13 mouse cellular contexts compared by ENCODE assay signal in the genomic region with DNA sequence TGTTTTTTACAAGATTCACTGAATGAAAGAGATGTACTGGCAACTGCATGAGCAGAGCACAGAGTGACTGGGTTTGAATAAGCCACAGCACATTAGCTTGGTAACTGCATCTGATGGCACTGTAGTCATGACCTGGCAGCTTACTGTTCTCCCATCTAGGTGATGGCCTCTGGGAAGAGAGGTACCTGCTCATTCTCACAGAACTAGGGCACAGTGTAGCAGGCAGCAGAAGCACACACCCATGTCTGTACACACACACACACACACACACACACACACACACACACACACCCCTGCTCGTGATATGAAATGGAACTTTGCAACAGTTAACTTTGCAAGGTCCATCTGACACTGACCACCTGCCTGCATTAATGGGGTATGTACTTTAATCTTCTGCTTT.
"Had no signal": no experiment of that assay in that cellular context is flagged by ENCODE, and none has a peak within 500 bp of the region (broad histone marks: within the 10 kb centered on the region; RNA-seq: fewer than 3 reads in every experiment).

No protein-coding gene starts in this region.

- H3K27me3 ChIP-seq: liver, embryonic 12.5 days; neural tube, embryonic 12.5 days had no signal

- H3K4me3 ChIP-seq: liver, embryonic 12.5 days; midbrain, embryonic 10.5 days; myocyte; neural tube, embryonic 12.5 days had no signal

- H3K27ac ChIP-seq: liver, embryonic 12.5 days; liver, embryonic 14.5 days; midbrain, embryonic 10.5 days; neural tube, embryonic 12.5 days had no signal

- H3K4me1 ChIP-seq: liver, embryonic 12.5 days; neural tube, embryonic 12.5 days had no signal

- H3K36me3 ChIP-seq: liver, embryonic 12.5 days had no signal

- H3K9me3 ChIP-seq: liver, embryonic 12.5 days; midbrain, embryonic 10.5 days; neural tube, embryonic 12.5 days had no signal

- H3K4me2 ChIP-seq: liver, embryonic 12.5 days; lung, embryonic 14.5 days; neural tube, embryonic 12.5 days had no signal

- ATAC-seq: liver, embryonic 12.5 days had no signal

- DNase-seq: lung, adult 18-20 months; lung, embryonic 14.5 days; lung, postnatal 10 days; lung, postnatal 4 days; right cerebral cortex, postnatal 14 days; thymus, adult 18-20 months; thymus, postnatal 14 days; thymus, postnatal 36 days had no signal

- H3K9ac ChIP-seq: liver, embryonic 12.5 days; liver, embryonic 14.5 days; lung, embryonic 14.5 days; neural tube, embryonic 12.5 days had no signal
